Mouse (Mus musculus): ENCODE measurements around the gene Fam169b.

GRCm38 (mm10) chr7:68365711-68366110, 92.1 kb downstream of the Fam169b start:
- TF ChIP-seq CTCF (IDR thresholded peaks at IDR 0.05; ENCODE audit: insufficient read depth, low read depth, low read length) (no peak), POLR2A (IDR thresholded peaks at IDR 0.05; ENCODE audit: insufficient read depth, low read depth, low read length) (no peak)

Measured in olfactory bulb, adult 2 months (tissue).